Comparison of ENCODE assay signal across 10 mouse cellular contexts in genomic region chr14:18553987-18554626, GRCm38 (mm10).
DNase-seq lines count a peak whose midpoint lies in the region; ATAC-seq and TF ChIP-seq lines count a peak whose summit lies in the region.
"Had no signal": no experiment of that assay in that cellular context is flagged by ENCODE, and none has a peak within 500 bp of the region (broad histone marks: within the 10 kb centered on the region; RNA-seq: fewer than 3 reads in every experiment).

No protein-coding gene starts in this region.

- peak; percentile 19 for DNase-seq in forebrain, embryonic 11.5 days (ENCODE audit: low spot score)
- DNase-seq in left cerebral cortex, adult 18-20 months (ENCODE audit: low spot score in 2 of 2) = peak; percentile 30 to 52
- DNase-seq in left cerebral cortex, postnatal 4 days = no peak
- DNase-seq in natural killer cell, adult 2 months (ENCODE audit: low spot score in 2 of 2) = no peak
- DNase-seq in thymus, adult 2 months = no peak
- DNase-seq: heart, postnatal 4 days had no signal

- WGBS in forebrain, embryonic 11.5 days = 49% methylated on average over 3 of the region's 3 CpGs
- WGBS in forebrain, embryonic 12.5 days = 33% methylated on average over 3 of the region's 3 CpGs
- WGBS in forebrain, embryonic 15.5 days = 18% methylated on average over 3 of the region's 3 CpGs
- 90% methylated on average over 3 of the region's 3 CpGs for WGBS in thymus, adult 2 months

- H3K4me3 ChIP-seq in forebrain, embryonic 11.5 days (ENCODE audit: low read depth, low read length) = no peak overlapping the region
- no peak overlapping the region for H3K4me3 ChIP-seq in forebrain, embryonic 12.5 days (replicated peaks)
- H3K4me3 ChIP-seq in forebrain, embryonic 15.5 days = no peak overlapping the region
- H3K4me3 ChIP-seq in myocyte = no peak overlapping the region
- H3K4me3 ChIP-seq in thymus, adult 2 months (ENCODE audit: control insufficient read depth, insufficient read depth, low read length) = no peak overlapping the region
- H3K4me3 ChIP-seq: liver, embryonic 15.5 days had no signal

- peak; percentile 42 for ATAC-seq in forebrain, embryonic 11.5 days (replicated peaks; ENCODE audit: low FRiP score)
- no peak for ATAC-seq in forebrain, embryonic 12.5 days (ENCODE audit: low FRiP score)
- 0 out of 2 replicates have a peak, but pooled peaks have one; percentile 38 for ATAC-seq in forebrain, embryonic 15.5 days (replicated peaks)

- H3K36me3 ChIP-seq in forebrain, embryonic 11.5 days (ENCODE audit: control insufficient read depth, insufficient read depth, low read length) = no peaks in the 10 kb centered on the region
- H3K36me3 ChIP-seq in forebrain, embryonic 12.5 days (replicated peaks) = no peaks in the 10 kb centered on the region
- no peaks in the 10 kb centered on the region for H3K36me3 ChIP-seq in forebrain, embryonic 15.5 days
- no peaks in the 10 kb centered on the region for H3K36me3 ChIP-seq in myocyte (ENCODE audit: control insufficient read depth, insufficient read depth)
- no peaks in the 10 kb centered on the region for H3K36me3 ChIP-seq in thymus, adult 2 months (ENCODE audit: control insufficient read depth, insufficient read depth, low read length)
- H3K36me3 ChIP-seq: liver, embryonic 15.5 days had no signal

- H3K4me1 ChIP-seq in forebrain, embryonic 11.5 days (replicated peaks; ENCODE audit: control insufficient read depth, insufficient read depth, low read length) = peaks cover 3% of the 10 kb centered on the region; the same call in 1 of the 2 replicates
- H3K4me1 ChIP-seq in forebrain, embryonic 12.5 days = no peaks in the 10 kb centered on the region
- H3K4me1 ChIP-seq in forebrain, embryonic 15.5 days = peaks cover 10% of the 10 kb centered on the region
- H3K4me1 ChIP-seq in thymus, adult 2 months (replicated peaks; ENCODE audit: control insufficient read depth, insufficient read depth, low read length) = no peaks in the 10 kb centered on the region
- H3K4me1 ChIP-seq: liver, embryonic 15.5 days had no signal

- no peaks in the 10 kb centered on the region for H3K9me3 ChIP-seq in forebrain, embryonic 11.5 days (ENCODE audit: control insufficient read depth, low read length)
- no peaks in the 10 kb centered on the region for H3K9me3 ChIP-seq in forebrain, embryonic 12.5 days
- H3K9me3 ChIP-seq in forebrain, embryonic 15.5 days = no peaks in the 10 kb centered on the region
- H3K9me3 ChIP-seq: liver, embryonic 15.5 days had no signal

- TF ChIP-seq POLR2A in myocyte (IDR thresholded peaks at IDR 0.05; ENCODE audit: insufficient read length, low read depth) = no peak
- no peak for TF ChIP-seq POLR2A in thymus, adult 2 months (IDR thresholded peaks at IDR 0.05; ENCODE audit: control insufficient read depth, extremely low read depth, insufficient read depth, low read length, poor library complexity)

- no peak overlapping the region for H3ac ChIP-seq in myocyte (ENCODE audit: control insufficient read depth, insufficient read length)

- no peaks in the 10 kb centered on the region for H3K27me3 ChIP-seq in forebrain, embryonic 11.5 days (ENCODE audit: control insufficient read depth, insufficient read depth, low read length)
- no peaks in the 10 kb centered on the region for H3K27me3 ChIP-seq in forebrain, embryonic 12.5 days
- H3K27me3 ChIP-seq in forebrain, embryonic 15.5 days = no peaks in the 10 kb centered on the region
- H3K27me3 ChIP-seq in myocyte (ENCODE audit: control insufficient read depth, insufficient read depth, insufficient read length) = no peaks in the 10 kb centered on the region
- H3K27me3 ChIP-seq in thymus, adult 2 months (ENCODE audit: control insufficient read depth, insufficient read depth, low read length) = no peaks in the 10 kb centered on the region
- H3K27me3 ChIP-seq: liver, embryonic 15.5 days had no signal

- intact Hi-C loops in left cerebral cortex, postnatal 4 days (cut with DNase I) = no loop called here

- H3K27ac ChIP-seq in forebrain, embryonic 11.5 days (ENCODE audit: low read depth, low read length) = no peak overlapping the region
- H3K27ac ChIP-seq in forebrain, embryonic 12.5 days = no peak overlapping the region
- no peak overlapping the region for H3K27ac ChIP-seq in forebrain, embryonic 15.5 days (replicated peaks)
- H3K27ac ChIP-seq in thymus, adult 2 months (ENCODE audit: control insufficient read depth, insufficient read depth, low read length) = no peak overlapping the region
- H3K27ac ChIP-seq: liver, embryonic 15.5 days had no signal

- no peak for TF ChIP-seq CTCF in thymus, adult 2 months (IDR thresholded peaks at IDR 0.05; ENCODE audit: borderline replicate concordance, control insufficient read depth, extremely low read depth, insufficient read depth, low read length, poor library complexity)

- H3K4me2 ChIP-seq in forebrain, embryonic 11.5 days (ENCODE audit: low read depth, low read length, severe bottlenecking) = no peak overlapping the region
- no peak overlapping the region for H3K4me2 ChIP-seq in forebrain, embryonic 12.5 days
- no peak overlapping the region for H3K4me2 ChIP-seq in forebrain, embryonic 15.5 days (replicated peaks)
- peak overlapping the region; percentile 28 for H3K4me2 ChIP-seq in myocyte (ENCODE audit: low read depth)
- H3K4me2 ChIP-seq: liver, embryonic 15.5 days had no signal

- H3K9ac ChIP-seq in forebrain, embryonic 11.5 days (ENCODE audit: low read length) = no peak overlapping the region
- H3K9ac ChIP-seq in forebrain, embryonic 12.5 days = no peak overlapping the region
- no peak overlapping the region for H3K9ac ChIP-seq in forebrain, embryonic 15.5 days (replicated peaks)
- H3K9ac ChIP-seq: liver, embryonic 15.5 days had no signal

- H3K79me2 ChIP-seq in myocyte (ENCODE audit: control insufficient read depth, insufficient read depth) = no peaks in the 10 kb centered on the region

TF ChIP-seq in myocyte, 11 proteins besides CTCF, POLR2A, EP300 and RAD21:
- TF ChIP-seq USF1 (IDR thresholded peaks at IDR 0.05; ENCODE audit: low read depth) (no peak), TCF3 (IDR thresholded peaks at IDR 0.05; ENCODE audit: insufficient read length, low read depth) (no peak), MYOG (IDR thresholded peaks at IDR 0.05; ENCODE audit: control insufficient read depth in 1 of 3, insufficient read depth in 1 of 3, insufficient read length in 2 of 3, low read depth in 2 of 3) (no peak), CEBPB (IDR thresholded peaks at IDR 0.05; ENCODE audit: insufficient read depth, poor library complexity, severe bottlenecking) (no peak), REST (IDR thresholded peaks at IDR 0.05; ENCODE audit: insufficient read depth, insufficient read length) (no peak), MAX (IDR thresholded peaks at IDR 0.05; ENCODE audit: low read depth) (no peak), POLR2AphosphoS2 (IDR thresholded peaks at IDR 0.05; ENCODE audit: insufficient read length, low read depth) (no peak), MYOD1 (IDR thresholded peaks at IDR 0.05; ENCODE audit: control insufficient read depth in 1 of 3, insufficient read length in 2 of 3, low read depth in 2 of 3) (no peak), TCF12 (IDR thresholded peaks at IDR 0.05; ENCODE audit: insufficient read depth, poor library complexity, severe bottlenecking) (no peak), SRF (IDR thresholded peaks at IDR 0.05; ENCODE audit: control insufficient read depth, insufficient read length, low read depth) (no peak), E2F4 (IDR thresholded peaks at IDR 0.05; ENCODE audit: insufficient read depth) (no peak)

Comparison
In these comparisons a context has a peak if more than half of its experiments do, and no peak if none do; other contexts are left out.
1. DNase-seq: peak in forebrain, embryonic 11.5 days (single experiment) and left cerebral cortex, adult 18-20 months (2 of 2); none in left cerebral cortex, postnatal 4 days (single experiment), natural killer cell, adult 2 months (0 of 2) and thymus, adult 2 months (single experiment).